Mouse (Mus musculus) CH12.LX (cell line): ENCODE measurements around the gene Hypk. TPM values are rescaled to one million over a fixed set of nuclear protein-coding genes. Genes with fewer than 3 reads are reported as not detected.
"Not testable (repeated sequence)": the region's sequence is repeated elsewhere in the genome, so short reads cannot be mapped to it uniquely, and the experiment has no call there.

Experiments used
- DNase-seq: peaks from one replicate; pipeline ENCODE4 v3.0.0-alpha.2; 2013; ENCODE audit errors: extremely low read depth
- H3K27ac ChIP-seq: 2 replicates; pipeline ENCODE4 v1.5.1; 2012; ENCODE audit warnings: low read depth, mild to moderate bottlenecking, control low read depth, moderate library complexity; ENCODE audit not compliant: insufficient read depth
- H3K27me3 ChIP-seq: replicated peaks from 2 replicates; pipeline ENCODE3; 2012; ENCODE audit warnings: inconsistent platforms
- H3K36me3 ChIP-seq, 2 experiments: replicated peaks in 1 of 2; 2 replicates each; pipeline versions ENCODE3 to v1.6.1; 2012; ENCODE audit warnings: inconsistent platforms in 1 of 2, low read length in 1 of 2, mild to moderate bottlenecking in 1 of 2, mixed read lengths in 1 of 2, moderate library complexity in 1 of 2; ENCODE audit not compliant: control insufficient read depth in 1 of 2, insufficient read depth in 1 of 2
- H3K4me1 ChIP-seq, 2 experiments: 2 replicates each; pipeline ENCODE4 v1.6.1; 2012; ENCODE audit warnings: inconsistent platforms in 1 of 2, moderate library complexity in 1 of 2; ENCODE audit not compliant: insufficient read depth in 2 of 2, control insufficient read depth in 1 of 2
- H3K4me2 ChIP-seq: 2 replicates; pipeline ENCODE4 v1.6.1; 2012; ENCODE audit warnings: low read depth, mild to moderate bottlenecking, control low read depth; ENCODE audit not compliant: poor library complexity, insufficient read depth, severe bottlenecking
- H3K4me3 ChIP-seq, 3 experiments: fragments of 150-350 bp in 1 of 3; sonication (generic) in 1 of 3; replicated peaks in 1 of 3; 2 replicates each; pipeline versions ENCODE3 to v1.5.1; 2011 to 2012; ENCODE audit warnings: low read depth in 2 of 3, low read length in 2 of 3, mild to moderate bottlenecking in 2 of 3, moderate library complexity in 2 of 3, control low read depth in 1 of 3, improper control_type of control experiment in 1 of 3, inconsistent platforms in 1 of 3, mixed read lengths in 1 of 3; ENCODE audit not compliant: poor library complexity in 1 of 3
- H3K79me2 ChIP-seq: replicated peaks from 2 replicates; pipeline ENCODE4 v1.6.1; 2012; ENCODE audit warnings: mild to moderate bottlenecking, moderate library complexity; ENCODE audit not compliant: control insufficient read depth, poor library complexity, insufficient read depth, severe bottlenecking; ENCODE audit errors: extremely low read depth
- H3K9ac ChIP-seq: 2 replicates; pipeline ENCODE4 v1.6.1; 2012; ENCODE audit warnings: low read depth, mild to moderate bottlenecking, control low read depth, moderate library complexity; ENCODE audit not compliant: insufficient read depth
- H3K9me3 ChIP-seq: replicated peaks from 2 replicates; pipeline ENCODE3; 2012; ENCODE audit warnings: low read length, inconsistent platforms, mixed read lengths
- BHLHE40 ChIP-seq: IDR thresholded peaks from 2 replicates; pipeline ENCODE4 v1.6.1; 2011; ENCODE audit warnings: mild to moderate bottlenecking, low read depth, low read length, improper control_type of control experiment
- CHD2 ChIP-seq: IDR thresholded peaks from 2 replicates; pipeline ENCODE4 v1.6.1; 2011; ENCODE audit warnings: low read length, improper control_type of control experiment
- CTCF ChIP-seq, 2 experiments: IDR thresholded peaks in 1 of 2; conservative IDR thresholded peaks in 1 of 2; 2 replicates each; pipeline ENCODE4 v1.5.1; 2011 to 2012; ENCODE audit warnings: low read depth in 2 of 2, low read length in 2 of 2, improper control_type of control experiment in 1 of 2, inconsistent platforms in 1 of 2, mild to moderate bottlenecking in 1 of 2, moderate library complexity in 1 of 2
- E2F4 ChIP-seq: IDR thresholded peaks from 2 replicates; pipeline ENCODE4 v1.6.1; 2011; ENCODE audit warnings: low read depth, low read length, improper control_type of control experiment; ENCODE audit not compliant: insufficient replicate concordance
- EP300 ChIP-seq: IDR thresholded peaks from 2 replicates; pipeline ENCODE4 v1.6.1; 2011; ENCODE audit warnings: low read length, improper control_type of control experiment
- ETS1 ChIP-seq: conservative IDR thresholded peaks from 2 replicates; pipeline ENCODE4 v1.6.1; 2012; ENCODE audit warnings: low read depth, mild to moderate bottlenecking, inconsistent platforms, low read length, improper control_type of control experiment, moderate library complexity
- KAT2A ChIP-seq: IDR thresholded peaks from 2 replicates; pipeline ENCODE4 v1.6.1; 2012; ENCODE audit warnings: low read length, improper control_type of control experiment, inconsistent platforms; ENCODE audit not compliant: insufficient replicate concordance
- MAZ ChIP-seq: IDR thresholded peaks from 2 replicates; pipeline ENCODE4 v1.6.1; 2012; ENCODE audit warnings: low read depth, mild to moderate bottlenecking, inconsistent platforms, low read length, improper control_type of control experiment, moderate library complexity
- MEF2A ChIP-seq: IDR thresholded peaks from 2 replicates; pipeline ENCODE4 v1.6.1; 2014; ENCODE audit warnings: low read depth, mild to moderate bottlenecking, inconsistent platforms, low read length, improper control_type of control experiment, borderline replicate concordance
- MXI1 ChIP-seq: IDR thresholded peaks from 2 replicates; pipeline ENCODE4 v1.6.1; 2011; ENCODE audit warnings: mild to moderate bottlenecking, low read depth, low read length, improper control_type of control experiment
- MYC ChIP-seq: IDR thresholded peaks from 2 replicates; pipeline ENCODE4 v1.6.1; 2011; ENCODE audit warnings: low read depth, mild to moderate bottlenecking, improper control_type of control experiment, low read length
- NELFE ChIP-seq: IDR thresholded peaks from 2 replicates; pipeline ENCODE4 v1.6.1; 2011; ENCODE audit warnings: low read depth, low read length, improper control_type of control experiment
- RAD21 ChIP-seq: IDR thresholded peaks from 2 replicates; pipeline ENCODE4 v1.6.1; 2011; ENCODE audit warnings: low read depth, mild to moderate bottlenecking, low read length, improper control_type of control experiment, moderate library complexity
- RCOR1 ChIP-seq: conservative IDR thresholded peaks from 2 replicates; pipeline ENCODE4 v1.6.1; 2012; ENCODE audit warnings: low read depth, mild to moderate bottlenecking, inconsistent platforms, low read length, improper control_type of control experiment
- SMC3 ChIP-seq: IDR thresholded peaks from 2 replicates; pipeline ENCODE4 v1.6.1; 2011; ENCODE audit warnings: low read depth, low read length, improper control_type of control experiment
- TBP ChIP-seq: conservative IDR thresholded peaks from 2 replicates; pipeline ENCODE4 v1.6.1; 2011; ENCODE audit warnings: low read depth, low read length, improper control_type of control experiment
- TCF12 ChIP-seq: IDR thresholded peaks from 2 replicates; pipeline ENCODE4 v1.6.1; 2014; ENCODE audit warnings: low read depth, mild to moderate bottlenecking, inconsistent platforms, low read length, improper control_type of control experiment
- UBTF ChIP-seq: IDR thresholded peaks from 2 replicates; pipeline ENCODE4 v1.6.1; 2012; ENCODE audit warnings: low read depth, mild to moderate bottlenecking, inconsistent platforms, low read length, improper control_type of control experiment, moderate library complexity
- ZC3H11A ChIP-seq: IDR thresholded peaks from 2 replicates; pipeline ENCODE4 v1.6.1; 2012; ENCODE audit warnings: low read depth, mild to moderate bottlenecking, inconsistent platforms, low read length, improper control_type of control experiment
- dilution Hi-C: fragments of 300-500 bp; cut with MboI; formaldehyde crosslinking; loops from 2 replicates; pipeline ENCODE4 v1.14.3; 2020; ENCODE audit warnings: low sequenced_read_pairs; ENCODE audit not compliant: extremely low pct_unique_long_range_greater_than_20kb, extremely low pct_ligation_motif_present
- in situ Hi-C: fragments of 300-500 bp; cut with MboI; formaldehyde crosslinking; loops from 3 replicates; pipeline ENCODE4 v1.14.3; 2019; ENCODE audit warnings: low sequenced_read_pairs, low pct_ligation_motif_present, low pct_unique_long_range_greater_than_20kb, mixed read lengths
- polyA plus RNA-seq: library from polyadenylated mRNA; unstranded; fragments of >175 nt; gene quantifications from 2 replicates; pipeline ENCODE4 v1.2.1, GENCODE M21; 2012; ENCODE audit warnings: low read depth; ENCODE audit not compliant: insufficient read length
- total RNA-seq, 2 experiments: library from RNA; depleted of rRNA; stranded (reverse); fragments of 300-350 nt in 1 of 2; fragments of >200 nt in 1 of 2; gene quantifications; 2 replicates each; pipeline ENCODE4 v1.2.3; 2012 to 2014

The Hypk gene
- total and polyA plus RNA-seq, 3 experiments = 11.7 to 119 (median 15.4) TPM

DNA sequence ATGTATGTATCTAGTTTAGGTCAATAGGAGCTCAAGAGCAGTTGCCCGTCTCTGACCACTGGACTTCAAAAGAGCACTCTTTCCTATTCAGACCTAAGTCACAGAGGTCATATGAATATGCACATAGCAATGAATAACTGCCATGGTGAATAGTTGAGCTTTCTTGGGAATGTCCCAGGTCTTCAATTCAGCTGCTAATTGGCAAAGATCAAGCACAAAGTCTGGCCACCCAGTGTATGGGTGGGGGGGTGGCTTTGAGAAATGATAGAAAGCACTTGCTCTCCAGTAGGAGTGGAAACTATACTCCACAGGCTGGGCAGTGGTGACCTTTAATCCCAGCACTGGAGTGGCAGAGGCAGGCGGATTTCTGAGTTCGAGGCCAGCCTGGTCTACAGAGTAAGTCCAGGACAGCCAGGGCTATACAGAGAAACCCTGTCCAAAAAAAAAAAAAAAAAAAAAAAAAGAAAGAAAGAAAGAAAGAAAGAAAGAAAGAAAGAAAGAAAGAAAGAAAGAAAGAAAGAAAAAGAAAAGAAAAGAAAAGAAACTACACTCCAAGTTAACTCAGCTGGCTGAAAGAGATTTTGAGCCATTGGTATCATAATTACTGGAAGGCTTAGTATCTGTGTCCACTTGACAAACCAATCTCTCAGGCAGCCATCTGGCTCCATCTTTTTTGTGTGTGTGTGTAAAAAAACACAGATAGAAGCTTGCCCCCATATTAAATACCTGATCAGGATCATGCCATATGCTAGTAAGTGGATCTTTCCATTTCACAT is 24.6 kb downstream of the Hypk start:
- no peak overlapping the region for H3K4me2 ChIP-seq
- H3K36me3 ChIP-seq = peaks cover 7% of the 10 kb centered on the region in 2 experiments
- H3K27me3 ChIP-seq = peaks cover 3% of the 10 kb centered on the region
- H3K4me3 ChIP-seq = no peak overlapping the region
- no peak overlapping the region for H3K9ac ChIP-seq
- H3K27ac ChIP-seq = no peak overlapping the region
- H3K9me3 ChIP-seq = no peaks in the 10 kb centered on the region
- DNase-seq = no peak
- dilution Hi-C loops = no loop called here
- peaks cover 0 to 5% of the 10 kb centered on the region in 2 experiments; a peak in 1 of 4 replicates for H3K4me1 ChIP-seq
- TF ChIP-seq KAT2A (no peak), RAD21 (no peak), SMC3 (no peak), E2F4 (no peak), MXI1 (no peak), RCOR1 (no peak), MAZ (no peak), ZC3H11A (no peak), BHLHE40 (no peak), MEF2A (no peak), TBP (no peak), NELFE (no peak), ETS1 (no peak)
- TF ChIP-seq, all 38 proteins: peak for 0
- in situ Hi-C loops = no loop called here
- H3K79me2 ChIP-seq = peaks cover 7% of the 10 kb centered on the region; the same call in 1 of the 2 replicates

DNA sequence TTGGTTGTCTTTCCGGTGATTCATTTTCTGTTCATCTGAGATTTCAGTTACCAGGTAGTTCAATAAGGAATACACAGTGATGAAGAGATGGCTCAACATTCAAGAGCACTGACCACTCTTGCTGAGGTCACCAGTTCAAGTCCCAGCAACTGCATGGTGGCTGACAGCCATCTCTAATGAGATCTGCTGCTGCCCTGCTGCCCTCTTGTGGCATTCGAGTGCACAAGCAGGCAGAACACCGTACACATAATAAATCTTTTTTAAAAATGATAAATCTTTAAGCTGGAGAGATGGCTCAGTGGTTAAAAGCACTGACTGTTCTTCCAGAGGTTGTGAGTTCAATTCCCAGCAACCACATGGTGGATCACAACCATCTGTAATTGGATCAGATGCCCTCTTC is 27.4 kb downstream of the Hypk start:
- Histone ChIP-seq H3K36me3 (peaks cover 7% of the 10 kb centered on the region in 2 experiments), H3K9ac (no peak overlapping the region), H3K27ac (no peak overlapping the region), H3K79me2 (no peaks in the 10 kb centered on the region), H3K27me3 (peaks cover 7% of the 10 kb centered on the region), H3K4me3 (no peak overlapping the region), H3K4me1 (no peaks in the 10 kb centered on the region), H3K4me2 (no peak overlapping the region), H3K9me3 (no peaks in the 10 kb centered on the region)
- dilution Hi-C loops = no loop called here
- DNase-seq = peak; percentile 54
- in situ Hi-C loops = no loop called here
- TF ChIP-seq MYC (no peak), SMC3 (peak; percentile 60), TCF12 (no peak), RAD21 (peak; percentile 70), ETS1 (no peak), E2F4 (no peak), CHD2 (no peak), EP300 (no peak), CTCF (conservative IDR thresholded peaks at IDR 0.05 in 1 of 2, IDR thresholded peaks at IDR 0.05 in 1 of 2; ENCODE audit: low read depth in 2 of 2, low read length in 2 of 2) (peak; percentile 60 to 80), UBTF (no peak)
- TF ChIP-seq, all 38 proteins: peak for 3

DNA sequence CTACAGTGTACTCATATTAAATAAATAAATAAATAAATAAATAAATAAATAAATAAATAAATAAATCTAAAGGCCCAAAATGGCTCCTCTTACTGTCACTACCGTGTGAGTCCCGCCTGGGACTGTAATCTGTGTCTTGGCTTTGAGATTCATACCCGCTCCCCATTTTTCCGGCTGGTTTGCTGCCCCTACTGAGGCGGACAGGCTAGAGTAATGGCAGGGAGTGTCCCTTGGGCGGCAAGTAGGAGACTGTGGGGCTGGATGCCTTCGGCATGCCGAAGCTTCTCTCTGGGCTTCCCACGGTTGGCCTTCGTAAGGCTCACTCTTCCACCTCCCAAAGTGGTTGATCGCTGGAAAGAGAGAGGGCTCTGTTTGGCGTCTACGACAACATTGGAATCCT is 27.8 kb downstream of the Hypk start:
- H3K27ac ChIP-seq, in situ Hi-C loops, H3K4me3 ChIP-seq, H3K9ac ChIP-seq, H3K27me3 ChIP-seq, DNase-seq, H3K4me1 ChIP-seq, H3K4me2 ChIP-seq, H3K36me3 ChIP-seq, H3K9me3 ChIP-seq, H3K79me2 ChIP-seq, dilution Hi-C loops: not testable (repeated sequence)
